In the genomic region with DNA sequence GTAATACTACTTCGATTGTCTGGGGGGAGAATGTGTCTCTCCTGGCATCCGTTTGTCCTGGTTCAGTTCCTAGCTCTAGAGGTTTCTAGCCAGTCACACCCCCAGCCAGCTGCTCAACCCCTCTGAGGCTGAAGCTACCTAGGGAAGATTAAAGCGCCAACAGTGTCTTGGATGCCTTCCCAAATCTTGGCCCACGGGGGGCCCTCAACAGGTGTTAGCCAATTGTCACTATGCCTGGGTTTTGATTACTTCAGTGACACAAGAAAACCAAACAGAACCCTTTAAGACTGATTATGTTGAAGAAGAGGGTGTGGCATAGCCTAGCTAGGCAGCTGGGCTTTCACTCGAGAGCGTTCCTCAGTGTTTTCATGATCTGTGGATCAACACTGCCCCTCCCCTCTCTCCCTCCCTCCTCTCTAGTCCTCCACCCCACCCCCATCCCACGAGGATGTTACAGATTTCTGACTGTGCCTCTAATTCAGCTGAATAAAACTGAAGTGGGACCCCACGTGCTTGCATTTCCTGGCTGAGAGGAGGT, we compare ENCODE assay signal across 8 mouse cellular contexts. TPM values are rescaled to one million over a fixed set of nuclear protein-coding genes. Genes with fewer than 3 reads are reported as not detected.
DNase-seq lines count a peak whose midpoint lies in the region; ATAC-seq lines count a peak whose summit lies in the region.

No protein-coding gene starts in this region.

- H3K27ac ChIP-seq in forebrain, embryonic 11.5 days (ENCODE audit: low read depth, low read length), result no peak overlapping the region
- peak overlapping the region; percentile 73 for H3K27ac ChIP-seq in lung, embryonic 15.5 days

- H3K9me3 ChIP-seq in forebrain, embryonic 11.5 days (ENCODE audit: control insufficient read depth, low read length), result no peaks in the 10 kb centered on the region
- no peaks in the 10 kb centered on the region for H3K9me3 ChIP-seq in lung, embryonic 15.5 days

- peaks cover 14% of the 10 kb centered on the region; the same call in 1 of the 2 replicates for H3K4me1 ChIP-seq in forebrain, embryonic 11.5 days (replicated peaks; ENCODE audit: control insufficient read depth, insufficient read depth, low read length)
- peaks cover 25% of the 10 kb centered on the region for H3K4me1 ChIP-seq in lung, embryonic 15.5 days

- peak overlapping the region; percentile 74 for H3K4me2 ChIP-seq in forebrain, embryonic 11.5 days (ENCODE audit: low read depth, low read length, severe bottlenecking)
- peak overlapping the region; percentile 71 for H3K4me2 ChIP-seq in lung, embryonic 15.5 days

- WGBS in forebrain, embryonic 11.5 days, result 3% methylated on average over 8 of the region's 8 CpGs
- 1% methylated on average over 8 of the region's 8 CpGs for WGBS in lung, embryonic 15.5 days

- peak overlapping the region; percentile 38 for H3K4me3 ChIP-seq in forebrain, embryonic 11.5 days (ENCODE audit: low read depth, low read length)
- H3K4me3 ChIP-seq in lung, embryonic 15.5 days, result peak overlapping the region; percentile 45

- ATAC-seq in forebrain, embryonic 11.5 days (replicated peaks; ENCODE audit: low FRiP score), result peak; percentile 45; the same call in 1 of the 2 replicates
- ATAC-seq in lung, embryonic 15.5 days (ENCODE audit: borderline replicate concordance, extremely low read depth, low FRiP score, low TSS enrichment), result peak; percentile 29; the same call in 1 of the 2 replicates
- peak; percentile 21 for ATAC-seq in neutrophil, adult 5-6 weeks (ENCODE audit: extremely low read depth, insufficient number of reproducible peaks, low FRiP score, poor library complexity, severe bottlenecking)

- H3K9ac ChIP-seq in forebrain, embryonic 11.5 days (ENCODE audit: low read length), result peak overlapping the region; percentile 73
- peak overlapping the region; percentile 46 for H3K9ac ChIP-seq in lung, embryonic 15.5 days

- peaks cover 2% of the 10 kb centered on the region; the same call in 1 of the 2 replicates for H3K27me3 ChIP-seq in forebrain, embryonic 11.5 days (ENCODE audit: control insufficient read depth, insufficient read depth, low read length)
- H3K27me3 ChIP-seq in lung, embryonic 15.5 days, result no peaks in the 10 kb centered on the region

- DNase-seq in adrenal gland, postnatal 25 days, result peak; percentile 20
- DNase-seq in adrenal gland, adult (ENCODE audit: inconsistent age in 2 of 2, low spot score in 1 of 2), result no peak
- peak; percentile 49 for DNase-seq in ZHBTc4 (ENCODE audit: low read depth, low spot score)
- DNase-seq in forebrain, embryonic 11.5 days (ENCODE audit: low spot score), result peak; percentile 65
- DNase-seq in induced T-regulatory cell, adult 2 months (ENCODE audit: low read depth), result peak; percentile 67
- DNase-seq in left cerebral cortex, postnatal 14 days (ENCODE audit: low spot score in 2 of 2), result no peak

- H3K36me3 ChIP-seq in forebrain, embryonic 11.5 days (ENCODE audit: control insufficient read depth, insufficient read depth, low read length), result no peaks in the 10 kb centered on the region
- H3K36me3 ChIP-seq in lung, embryonic 15.5 days, result no peaks in the 10 kb centered on the region

- intact Hi-C loops in left cerebral cortex, postnatal 14 days (cut with DNase I), result no loop called here

RNA-seq across cellular contexts. Expression of a gene that starts 40.1 kb away (rescaled TPM):
- total RNA-seq in adrenal gland, postnatal 25 days (2021), result 63.1 and 68.2 TPM in 2 replicates
- polyA plus RNA-seq in forebrain, embryonic 11.5 days (2014; fragmentation: Nextera tagmentation; extraction: Ambion mirVana), result 247 and 262 TPM in 2 replicates
- 200 and 209 TPM in 2 replicates for polyA plus RNA-seq in lung, embryonic 15.5 days (2015; fragmentation: Nextera tagmentation; extraction: Ambion mirVana)
- total RNA-seq in neutrophil, adult 5-6 weeks (2017), result 19.0 and 31.1 TPM in 2 replicates
- 10 to 100 TPM; 54.8 to 59.7 TPM for total RNA-seq in left cerebral cortex, postnatal 14 days (2021)

Comparison
In these comparisons a context has a peak if more than half of its experiments do, and no peak if none do; other contexts are left out.
1. DNase-seq: peak in adrenal gland, postnatal 25 days (single experiment), ZHBTc4 (single experiment), forebrain, embryonic 11.5 days (single experiment) and induced T-regulatory cell, adult 2 months (single experiment); none in adrenal gland, adult (0 of 2) and left cerebral cortex, postnatal 14 days (0 of 2).
2. Peak in every context shown above with its lines, with median percentiles within 50 percentile points of each other: ATAC-seq.